Mouse (Mus musculus) midbrain, embryonic 11.5 days (tissue): ENCODE data around the gene Pml. TPM values are rescaled to one million over a fixed set of nuclear protein-coding genes. Genes with fewer than 3 reads are reported as not detected.
A peak's percentile ranks its signal among the peaks of the same experiment; 100 is the strongest.

Experiments
- ATAC-seq: fragments of 200-750 bp; cut with Nextera tagmentation; 2 replicates; pipeline ENCODE4 v1.8.0; 2017; ENCODE audit warnings: moderate TSS enrichment, moderate library complexity; ENCODE audit not compliant: low FRiP score
- DNase-seq: peaks from one replicate; pipeline ENCODE4 v3.0.0; 2015; ENCODE audit warnings: low spot score; ENCODE audit errors: missing footprints
- H3K27ac ChIP-seq: fragments of 300-500 bp; sonication (generic); 2 replicates; pipeline ENCODE4 v1.5.1; 2014; ENCODE audit warnings: low read depth, low read length
- H3K27me3 ChIP-seq: fragments of 300-500 bp; sonication (generic); 2 replicates; pipeline ENCODE4 v1.6.1; 2014; ENCODE audit warnings: mild to moderate bottlenecking, low read length, moderate library complexity, mixed read lengths; ENCODE audit not compliant: control insufficient read depth, insufficient read depth
- H3K36me3 ChIP-seq: fragments of 300-500 bp; sonication (generic); 2 replicates; pipeline ENCODE4 v1.6.1; 2014; ENCODE audit warnings: mild to moderate bottlenecking, low read length, moderate library complexity, mixed read lengths; ENCODE audit not compliant: control insufficient read depth, insufficient read depth
- H3K4me1 ChIP-seq: fragments of 300-500 bp; sonication (generic); 2 replicates; pipeline ENCODE4 v1.6.1; 2014; ENCODE audit warnings: low read length; ENCODE audit not compliant: control insufficient read depth, insufficient read depth
- H3K4me2 ChIP-seq: fragments of 300-500 bp; sonication (generic); 2 replicates; pipeline ENCODE4 v1.6.1; 2014; ENCODE audit warnings: mild to moderate bottlenecking, moderate library complexity
- H3K4me3 ChIP-seq: fragments of 300-500 bp; sonication (generic); 2 replicates; pipeline ENCODE4 v1.5.1; 2014; ENCODE audit warnings: low read depth, low read length
- H3K9ac ChIP-seq: fragments of 300-500 bp; sonication (generic); 2 replicates; pipeline ENCODE4 v1.6.1; 2014; ENCODE audit warnings: low read length
- H3K9me3 ChIP-seq: fragments of 300-500 bp; sonication (generic); 2 replicates; pipeline ENCODE4 v1.6.1; 2016; ENCODE audit warnings: low read length; ENCODE audit not compliant: control insufficient read depth
- WGBS: fragments of 180-500 bp; shearing (Covaris S2); extraction: QIAGEN DNeasy Blood & Tissue Kit; methylation state at CpG from one replicate; pipeline ENCODE4 v1.1.7; 2014; 5-methylcytosine and 5-hydroxymethylcytosine counted together
- polyA plus RNA-seq: library from polyadenylated mRNA; unstranded; fragments of >200 nt; fragmentation: Nextera tagmentation; extraction: Ambion mirVana; gene quantifications from 2 replicates; pipeline ENCODE4 v1.2.1, GENCODE M21; 2014

Gene Pml
- polyA plus RNA-seq, 1 experiment from 2014 or later: 10.1 TPM

- ATAC-seq (no peak), DNase-seq (peak; percentile 92)
- Histone ChIP-seq H3K36me3 (no peaks in the 10 kb centered on the region), H3K9me3 (no peaks in the 10 kb centered on the region), H3K4me2 (peak overlapping the region; percentile 35), H3K4me3 (peak overlapping the region; percentile 23; the same call in 1 of the 2 replicates), H3K9ac (no peak overlapping the region), H3K27me3 (peaks cover 64% of the 10 kb centered on the region), H3K4me1 (peaks cover 20% of the 10 kb centered on the region), H3K27ac (no peak overlapping the region)
- WGBS: 3% methylated on average over 14 of the region's 14 CpGs
Measured at GRCm38 (mm10) chr9:58196141-58196540, 53.4 kb downstream of the Pml start.

- 15% methylated on average over 1 of the region's 1 CpGs for WGBS
- Histone ChIP-seq H3K4me1 (peaks cover 20% of the 10 kb centered on the region), H3K4me3 (peak overlapping the region; percentile 13; the same call in 1 of the 2 replicates)
Measured at GRCm38 (mm10) chr9:58195671-58196070, 53.9 kb downstream of the Pml start.

GRCm38 (mm10) chr9:58194222-58194621 is 55.4 kb downstream of the Pml start:
- no peaks in the 10 kb centered on the region for H3K36me3 ChIP-seq
- H3K27ac ChIP-seq: no peak overlapping the region
- no peaks in the 10 kb centered on the region for H3K9me3 ChIP-seq
- H3K27me3 ChIP-seq: peaks cover 45% of the 10 kb centered on the region
- no peak overlapping the region for H3K4me2 ChIP-seq
- DNase-seq: no peak
- ATAC-seq: no peak
- H3K4me1 ChIP-seq: peaks cover 18% of the 10 kb centered on the region
- H3K9ac ChIP-seq: no peak overlapping the region
- WGBS: 70% methylated on average over 9 of the region's 9 CpGs
- no peak overlapping the region for H3K4me3 ChIP-seq

More at GRCm38 (mm10) chr9:58195671-58196070, 53.9 kb downstream of the Pml start:
- Histone ChIP-seq H3K9ac (no peak overlapping the region), H3K36me3 (no peaks in the 10 kb centered on the region), H3K27ac (no peak overlapping the region), H3K9me3 (no peaks in the 10 kb centered on the region), H3K27me3 (peaks cover 59% of the 10 kb centered on the region), H3K4me2 (peak overlapping the region; percentile 35)
- no peak for ATAC-seq
- DNase-seq: peak; percentile 64

- H3K4me1 ChIP-seq: no peaks in the 10 kb centered on the region
- H3K9ac ChIP-seq: no peak overlapping the region
- no peak for ATAC-seq
- H3K27me3 ChIP-seq: no peaks in the 10 kb centered on the region
- no peak overlapping the region for H3K4me2 ChIP-seq
- DNase-seq: no peak
- H3K4me3 ChIP-seq: no peak overlapping the region
- WGBS: 72% methylated on average over 6 of the region's 6 CpGs
- no peaks in the 10 kb centered on the region for H3K36me3 ChIP-seq
- no peaks in the 10 kb centered on the region for H3K9me3 ChIP-seq
- no peak overlapping the region for H3K27ac ChIP-seq
Measured at GRCm38 (mm10) chr9:58184456-58184855, 65.1 kb downstream of the Pml start.

- Histone ChIP-seq H3K4me2 (no peak overlapping the region), H3K27ac (no peak overlapping the region), H3K4me3 (no peak overlapping the region), H3K36me3 (no peaks in the 10 kb centered on the region), H3K4me1 (no peaks in the 10 kb centered on the region), H3K27me3 (no peaks in the 10 kb centered on the region), H3K9me3 (no peaks in the 10 kb centered on the region), H3K9ac (no peak overlapping the region)
- WGBS: 84% methylated on average over 2 of the region's 2 CpGs
- DNase-seq: no peak
- ATAC-seq: no peak
Measured at GRCm38 (mm10) chr9:58179390-58179789, 70.2 kb downstream of the Pml start.

- Histone ChIP-seq H3K36me3 (no peaks in the 10 kb centered on the region), H3K4me1 (no peaks in the 10 kb centered on the region), H3K27ac (no peak overlapping the region), H3K27me3 (no peaks in the 10 kb centered on the region), H3K4me3 (no peak overlapping the region), H3K4me2 (no peak overlapping the region), H3K9ac (no peak overlapping the region), H3K9me3 (no peaks in the 10 kb centered on the region)
- WGBS: 67% methylated on average over 4 of the region's 4 CpGs
- ATAC-seq (no peak), DNase-seq (no peak)
Measured at GRCm38 (mm10) chr9:58177165-58177564, 72.4 kb downstream of the Pml start.

GRCm38 (mm10) chr9:58175745-58176487 is 73.7 kb downstream of the Pml start:
- Histone ChIP-seq H3K27ac (no peak overlapping the region), H3K4me1 (no peaks in the 10 kb centered on the region), H3K36me3 (no peaks in the 10 kb centered on the region), H3K27me3 (no peaks in the 10 kb centered on the region), H3K9me3 (no peaks in the 10 kb centered on the region), H3K9ac (no peak overlapping the region), H3K4me3 (no peak overlapping the region), H3K4me2 (no peak overlapping the region)
- WGBS: 52% methylated on average over 5 of the region's 5 CpGs
- DNase-seq: no peak
- ATAC-seq: no peak

- no peak overlapping the region for H3K9ac ChIP-seq
- H3K36me3 ChIP-seq: no peaks in the 10 kb centered on the region
- no peak for DNase-seq
- no peak overlapping the region for H3K4me3 ChIP-seq
- H3K27ac ChIP-seq: no peak overlapping the region
- no peaks in the 10 kb centered on the region for H3K4me1 ChIP-seq
- H3K4me2 ChIP-seq: no peak overlapping the region
- 34% methylated on average over 5 of the region's 5 CpGs for WGBS
- H3K27me3 ChIP-seq: no peaks in the 10 kb centered on the region
- no peaks in the 10 kb centered on the region for H3K9me3 ChIP-seq
- ATAC-seq: no peak
Measured at GRCm38 (mm10) chr9:58174818-58175251, 74.8 kb downstream of the Pml start.

GRCm38 (mm10) chr9:58172863-58173262 is 76.7 kb downstream of the Pml start:
- Histone ChIP-seq H3K27me3 (no peaks in the 10 kb centered on the region), H3K36me3 (no peaks in the 10 kb centered on the region), H3K27ac (no peak overlapping the region), H3K4me3 (no peak overlapping the region), H3K9me3 (no peaks in the 10 kb centered on the region), H3K4me2 (no peak overlapping the region), H3K4me1 (peaks cover 7% of the 10 kb centered on the region; the same call in 1 of the 2 replicates), H3K9ac (no peak overlapping the region)
- no peak for DNase-seq
- no peak for ATAC-seq
- 65% methylated on average over 2 of the region's 2 CpGs for WGBS
